32 mouse cellular contexts compared by ENCODE assay signal in the genomic region with DNA sequence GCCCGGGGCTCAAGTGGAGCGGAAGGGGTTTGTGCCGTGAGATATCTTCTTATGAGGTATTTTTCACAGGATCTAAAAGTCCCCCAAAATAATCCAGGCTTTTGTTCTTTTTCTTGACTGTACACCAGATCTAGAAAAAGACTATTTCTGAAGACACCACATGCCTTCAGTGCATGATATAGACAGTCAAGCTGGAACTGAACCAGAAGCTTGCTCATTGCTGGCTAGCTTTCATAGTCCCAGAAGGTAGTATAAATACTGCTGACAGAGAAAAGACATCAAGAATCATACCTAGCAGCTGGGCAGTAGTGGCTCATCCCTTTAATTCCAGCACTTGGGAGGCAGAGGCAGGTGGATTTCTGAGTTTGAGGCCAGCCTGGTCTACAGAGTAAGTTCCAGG. TPM values are rescaled to one million over a fixed set of nuclear protein-coding genes. Genes with fewer than 3 reads are reported as not detected.
DNase-seq lines count a peak whose midpoint lies in the region; ATAC-seq and TF ChIP-seq lines count a peak whose summit lies in the region.
"Had no signal": no experiment of that assay in that cellular context is flagged by ENCODE, and none has a peak within 500 bp of the region (broad histone marks: within the 10 kb centered on the region; RNA-seq: fewer than 3 reads in every experiment).

No protein-coding gene starts in this region.

- H3K4me1 ChIP-seq in heart, adult 2 months (ENCODE audit: control insufficient read depth, insufficient read depth, low read length), result no peaks in the 10 kb centered on the region
- H3K4me1 ChIP-seq in intestine, embryonic 15.5 days (replicated peaks), result no peaks in the 10 kb centered on the region
- H3K4me1 ChIP-seq: embryonic facial prominence, embryonic 10.5 days; heart, embryonic 12.5 days; hindbrain, embryonic 10.5 days; limb, embryonic 13.5 days; liver, embryonic 12.5 days; midbrain, embryonic 10.5 days; neural tube, embryonic 13.5 days; stomach, embryonic 15.5 days had no signal

- H3K4me2 ChIP-seq in intestine, embryonic 15.5 days (replicated peaks), result no peak overlapping the region
- H3K4me2 ChIP-seq: heart, embryonic 12.5 days; limb, embryonic 13.5 days; liver, embryonic 12.5 days; neural tube, embryonic 13.5 days; stomach, embryonic 15.5 days had no signal

- H3K79me2 ChIP-seq in heart, adult 2 months (replicated peaks; ENCODE audit: control insufficient read depth, insufficient read depth, low read length), result no peaks in the 10 kb centered on the region

- ATAC-seq in intestine, embryonic 15.5 days, result no peak
- ATAC-seq: forebrain, embryonic 16.5 days; hindbrain, postnatal 0 days; intestine, postnatal 0 days; liver, embryonic 12.5 days; midbrain, embryonic 16.5 days had no signal

- WGBS in heart, adult 2 months, result 86% methylated on average over 3 of the region's 3 CpGs
- WGBS in intestine, embryonic 15.5 days, result 94% methylated on average over 3 of the region's 3 CpGs

- no peak overlapping the region for H3K27ac ChIP-seq in heart, adult 2 months
- H3K27ac ChIP-seq in intestine, embryonic 15.5 days, result no peak overlapping the region
- H3K27ac ChIP-seq: embryonic facial prominence, embryonic 10.5 days; hindbrain, embryonic 10.5 days; hindbrain, postnatal 0 days; left cerebral cortex, adult 2 months; limb, embryonic 13.5 days; liver, embryonic 12.5 days; midbrain, embryonic 10.5 days; neural tube, embryonic 13.5 days; stomach, embryonic 15.5 days had no signal

- peak; percentile 14 for DNase-seq in layer of hippocampus, adult 11-12 months (ENCODE audit: low spot score)
- no peak for DNase-seq in layer of hippocampus, postnatal 10 days (ENCODE audit: low spot score in 2 of 2)
- peak; percentile 78 for DNase-seq in brain, adult 2 months (ENCODE audit: low read depth, low spot score)
- DNase-seq in layer of hippocampus, adult 9-11 months, result peak; percentile 29
- peak; percentile 42 to 67 for DNase-seq in right cerebral cortex, postnatal 10 days (ENCODE audit: low spot score in 2 of 2)
- DNase-seq in heart, adult 2 months, result no peak
- no peak for DNase-seq in cerebellum, adult 18-20 months
- DNase-seq: adrenal gland, postnatal 14 days; cerebellum, postnatal 10 days; gastrocnemius, postnatal 14 days; heart, adult 11 months; heart, postnatal 10 days; kidney, postnatal 25 days; lung, adult 18-20 months; lung, postnatal 10 days; thymus, adult 18-20 months; thymus, postnatal 4 days had no signal

- no peak overlapping the region for H3K9ac ChIP-seq in heart, adult 2 months (ENCODE audit: low read depth, low read length)
- no peak overlapping the region for H3K9ac ChIP-seq in intestine, embryonic 15.5 days
- H3K9ac ChIP-seq: heart, embryonic 12.5 days; limb, embryonic 13.5 days; liver, embryonic 12.5 days; neural tube, embryonic 13.5 days; stomach, embryonic 15.5 days had no signal

- no peak for TF ChIP-seq EP300 in heart, adult 2 months (IDR thresholded peaks at IDR 0.05; ENCODE audit: insufficient read depth, low read depth, low read length)

- no peaks in the 10 kb centered on the region for H3K27me3 ChIP-seq in heart, adult 2 months (ENCODE audit: control insufficient read depth, insufficient read depth, low read length)
- H3K27me3 ChIP-seq in intestine, embryonic 15.5 days (replicated peaks), result no peaks in the 10 kb centered on the region
- H3K27me3 ChIP-seq: heart, embryonic 12.5 days; limb, embryonic 13.5 days; liver, embryonic 12.5 days; neural tube, embryonic 13.5 days; stomach, embryonic 15.5 days had no signal

- TF ChIP-seq POLR2A in heart, adult 2 months (IDR thresholded peaks at IDR 0.05; ENCODE audit: insufficient read depth, low read depth, low read length), result no peak

- no peaks in the 10 kb centered on the region for H3K36me3 ChIP-seq in heart, adult 2 months (ENCODE audit: control insufficient read depth, insufficient read depth, low read length)
- no peaks in the 10 kb centered on the region for H3K36me3 ChIP-seq in intestine, embryonic 15.5 days
- H3K36me3 ChIP-seq: embryonic facial prominence, embryonic 10.5 days; heart, embryonic 12.5 days; hindbrain, embryonic 10.5 days; limb, embryonic 13.5 days; liver, embryonic 12.5 days; midbrain, embryonic 10.5 days; neural tube, embryonic 13.5 days; stomach, embryonic 15.5 days had no signal

- H3K4me3 ChIP-seq in heart, adult 2 months, result no peak overlapping the region
- H3K4me3 ChIP-seq in intestine, embryonic 15.5 days (replicated peaks), result no peak overlapping the region
- H3K4me3 ChIP-seq: embryonic facial prominence, embryonic 10.5 days; heart, embryonic 12.5 days; hindbrain, embryonic 10.5 days; left cerebral cortex, adult 2 months; limb, embryonic 13.5 days; liver, embryonic 12.5 days; midbrain, embryonic 10.5 days; myocyte; neural tube, embryonic 13.5 days; stomach, embryonic 15.5 days had no signal

- intact Hi-C loops in heart, adult 2 months (cut with DNase I), result no loop called here

- no peak for TF ChIP-seq CTCF in heart, adult 2 months (IDR thresholded peaks at IDR 0.05)

- H3K9me3 ChIP-seq in intestine, embryonic 15.5 days, result no peaks in the 10 kb centered on the region
- H3K9me3 ChIP-seq: embryonic facial prominence, embryonic 10.5 days; heart, embryonic 12.5 days; hindbrain, embryonic 10.5 days; limb, embryonic 13.5 days; liver, embryonic 12.5 days; midbrain, embryonic 10.5 days; neural tube, embryonic 13.5 days; stomach, embryonic 15.5 days had no signal

RNA-seq across cellular contexts. Expression of gene Kynu, which starts 48.9 kb away (rescaled TPM):
- total RNA-seq in layer of hippocampus, postnatal 10 days (2021), result under 1 TPM in 1 of 2 experiments, not detected in 1; 0.16 TPM
- under 1 TPM in 1 of 2 experiments, not detected in 1; 0.14 TPM for total RNA-seq in heart, adult 2 months (2021)
- polyA plus RNA-seq in heart, adult 2 months (2012; rRNA removed), result 0.06 and 0.10 TPM in 2 replicates
- polyA plus RNA-seq in intestine, embryonic 15.5 days (2015; fragmentation: Nextera tagmentation; extraction: Ambion mirVana), result 5.6 and 5.7 TPM in 2 replicates
- total RNA-seq: gastrocnemius, postnatal 14 days; hindbrain, postnatal 0 days; left cerebral cortex, adult 2 months had no signal
- polyA plus RNA-seq: heart, embryonic 12.5 days; myocyte had no signal

Comparison
In these comparisons a context has a peak if more than half of its experiments do, and no peak if none do; other contexts are left out.
1. DNase-seq: peak in layer of hippocampus, adult 11-12 months (single experiment), brain, adult 2 months (single experiment), layer of hippocampus, adult 9-11 months (single experiment) and right cerebral cortex, postnatal 10 days (2 of 2); none in layer of hippocampus, postnatal 10 days (0 of 2), heart, adult 2 months (0 of 2) and cerebellum, adult 18-20 months (0 of 2).